Mouse (Mus musculus) T-helper 2 cell (primary cell): Measurements from ENCODE around the gene Zhx3.

Experiments
- in situ Hi-C: fragments of 300-600 bp; cut with MboI, MseI; formaldehyde crosslinking; loops from one replicate; pipeline ENCODE4 v1.15.1; 2025; ENCODE audit warnings: high pct_unique_total_duplicates

Zhx3 gene

DNA sequence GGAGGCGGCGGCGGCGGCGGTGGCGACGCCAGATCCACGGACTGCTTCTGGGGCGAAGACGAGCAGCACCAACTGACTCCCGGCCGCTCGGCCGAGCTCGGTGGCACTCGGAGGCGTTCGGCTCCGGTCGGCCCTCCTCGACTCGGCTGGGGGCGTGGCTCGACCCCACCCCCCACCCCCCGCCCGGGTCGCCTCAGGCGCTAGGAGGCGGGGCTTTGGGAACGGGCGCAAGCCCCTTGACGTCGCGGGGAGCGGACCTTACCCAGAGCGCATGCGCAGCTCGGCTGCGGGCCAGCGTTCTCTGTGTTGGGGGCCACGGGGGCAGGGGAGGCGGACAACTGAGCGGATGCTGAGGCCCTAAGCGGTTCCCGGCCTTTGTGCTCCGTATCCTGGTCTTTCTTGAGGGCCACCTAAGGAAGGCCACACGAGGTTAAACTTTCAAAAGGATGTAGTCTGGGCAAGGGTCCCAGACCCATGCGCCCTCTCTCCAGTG is at the start of gene Zhx3:
TSS of gene Zhx3 (minus strand) at position 109 of the 493 bp plus-strand sequence.
- in situ Hi-C loops = no loop called here

DNA sequence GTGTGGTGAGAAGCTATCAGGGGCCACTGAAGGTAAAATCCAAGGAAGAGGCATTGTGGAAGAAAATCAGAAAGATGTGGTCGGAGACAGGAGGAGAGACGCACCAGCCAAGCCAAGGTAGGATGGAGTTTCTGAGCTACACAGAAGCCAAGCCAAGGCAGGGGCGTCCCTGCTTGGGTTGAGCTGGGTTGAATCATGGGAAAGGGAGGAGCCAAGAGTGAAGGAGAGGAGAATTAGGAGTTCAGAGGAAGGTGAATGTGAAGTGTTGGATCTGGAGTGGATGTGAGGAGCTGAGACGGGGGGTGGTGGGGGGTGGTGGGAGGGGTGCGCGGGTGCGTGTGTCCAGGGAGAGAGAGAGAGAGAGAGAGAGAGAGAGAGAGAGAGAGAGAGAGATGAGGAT is 48.5 kb upstream of the Zhx3 start:
- in situ Hi-C loops = no loop called here

DNA sequence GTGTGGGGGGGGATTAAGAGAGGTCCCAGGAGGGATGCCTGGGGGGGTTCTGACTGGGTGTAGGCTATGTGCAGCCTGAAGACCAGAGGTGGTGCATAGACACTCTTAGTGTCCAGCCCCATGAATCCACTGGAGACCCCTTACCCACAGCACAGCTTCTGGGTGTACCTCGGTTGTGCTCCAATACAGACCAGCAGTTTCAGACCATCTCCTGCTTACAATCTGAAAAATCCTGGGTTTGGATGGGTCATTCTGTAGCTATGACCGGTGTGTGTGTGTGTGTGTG is 46.1 kb upstream of the Zhx3 start:
- in situ Hi-C loops = no loop called here

DNA sequence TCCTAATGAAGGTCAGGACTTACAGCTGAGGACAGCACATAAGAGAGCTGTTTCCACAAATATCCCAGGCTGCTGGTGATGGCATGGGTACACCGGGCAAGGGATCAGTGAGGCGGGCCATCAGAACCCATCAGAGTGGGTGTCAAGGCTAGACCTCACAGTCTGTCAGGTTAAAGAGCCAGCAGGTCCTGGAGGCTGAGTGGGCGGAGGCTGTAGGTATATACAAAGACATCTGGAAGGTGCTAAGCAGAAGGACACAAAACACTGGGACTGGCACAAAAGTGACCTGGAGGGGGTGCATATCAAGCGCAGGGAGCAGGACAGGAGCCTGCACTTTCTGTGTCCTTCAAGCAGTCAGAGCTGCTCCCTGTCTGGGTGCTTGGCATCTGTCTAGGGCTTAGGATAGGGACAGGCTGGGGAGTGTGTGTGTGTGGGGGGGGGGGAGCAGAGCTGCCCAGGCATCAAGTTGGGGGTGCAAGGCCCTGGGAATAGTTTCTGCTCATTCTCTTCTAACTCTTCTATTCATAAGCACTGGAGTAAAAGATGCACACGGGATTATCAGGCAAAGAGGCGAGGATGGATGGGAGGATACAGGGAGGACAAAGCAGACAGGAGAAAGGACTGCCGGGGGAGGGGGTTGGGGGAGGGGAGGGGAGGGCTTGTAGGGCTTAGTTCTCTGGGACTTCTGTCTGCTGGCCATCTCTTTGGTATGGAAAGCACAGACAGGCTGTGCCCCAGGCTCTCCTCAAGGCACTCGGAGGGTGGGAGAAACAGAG is 45.5 kb upstream of the Zhx3 start:
- in situ Hi-C loops = no loop called here

DNA sequence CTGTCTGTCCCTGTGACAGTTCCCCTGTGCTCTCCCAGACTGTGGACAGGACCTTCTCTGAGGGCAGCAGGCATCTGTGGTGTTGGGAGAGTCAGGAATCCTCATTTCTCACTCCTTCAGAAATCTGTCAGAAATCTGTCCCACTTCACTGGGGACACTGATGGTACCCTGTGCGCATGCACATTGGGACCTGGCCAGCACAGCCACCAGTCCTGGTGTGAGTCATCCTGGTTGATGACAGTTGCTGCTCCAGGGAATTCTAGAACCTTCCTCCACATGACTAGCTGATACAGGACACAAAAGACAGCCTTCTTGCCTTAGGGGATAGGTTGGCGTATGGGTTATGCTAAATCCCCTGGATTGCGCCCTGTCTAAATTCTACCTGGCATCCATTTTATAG is 44.5 kb upstream of the Zhx3 start:
- in situ Hi-C loops = no loop called here

DNA sequence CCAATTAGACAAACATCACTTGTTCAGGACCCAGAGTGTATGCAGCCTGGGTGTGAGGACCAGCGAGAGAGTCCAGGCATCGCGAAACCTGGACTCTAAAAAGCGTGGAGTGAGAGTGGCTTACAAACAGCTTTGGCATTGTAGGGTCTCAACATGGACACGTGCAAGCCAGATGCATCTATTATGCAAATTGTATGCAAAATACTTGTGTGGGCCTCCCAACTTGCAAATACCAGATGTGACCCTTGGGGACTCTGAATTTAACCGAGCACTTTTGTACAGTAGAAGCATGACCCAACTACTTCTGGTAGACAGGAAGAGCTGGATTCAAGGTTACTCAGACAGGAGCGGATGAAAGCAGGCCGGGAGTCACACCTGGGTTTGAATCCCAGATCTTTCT is 43.9 kb upstream of the Zhx3 start:
- in situ Hi-C loops = no loop called here

DNA sequence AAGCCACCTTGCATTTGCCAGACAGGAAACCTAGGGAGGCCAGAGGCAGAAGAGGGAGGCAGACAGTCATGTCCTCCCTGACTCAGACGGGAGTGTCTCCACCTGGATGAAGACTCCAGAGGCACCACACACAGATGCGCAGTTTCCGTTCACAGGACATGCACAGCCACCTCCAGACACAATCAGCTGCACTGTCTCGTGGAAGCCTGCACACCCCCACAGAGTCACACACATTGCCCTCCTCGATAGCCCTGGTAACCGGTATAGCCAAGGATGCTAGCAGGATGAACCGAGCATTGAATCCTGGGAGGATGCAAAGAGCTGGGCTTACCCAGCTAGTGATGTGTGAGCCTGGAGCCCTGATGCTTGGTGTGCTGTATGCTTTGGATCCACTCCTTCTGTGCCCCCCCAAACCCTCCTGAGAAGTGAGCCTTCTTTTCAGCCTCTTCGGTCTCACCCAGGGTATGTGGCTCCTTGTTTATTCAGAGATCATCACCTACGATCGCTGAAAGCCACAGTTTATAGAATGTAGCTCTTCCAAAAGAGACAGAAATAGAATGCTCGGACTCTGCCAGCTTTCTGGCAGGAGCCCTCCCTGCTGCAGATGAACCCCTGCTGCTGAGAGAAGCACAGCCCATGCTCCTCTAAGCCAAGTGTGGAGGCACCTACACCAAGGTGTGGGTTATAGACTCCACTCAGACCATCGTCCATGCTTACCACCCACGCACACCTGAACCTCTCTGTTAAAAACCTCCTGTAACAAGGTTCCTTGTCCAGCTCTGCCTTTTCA is 43.2 kb upstream of the Zhx3 start:
- in situ Hi-C loops = no loop called here

DNA sequence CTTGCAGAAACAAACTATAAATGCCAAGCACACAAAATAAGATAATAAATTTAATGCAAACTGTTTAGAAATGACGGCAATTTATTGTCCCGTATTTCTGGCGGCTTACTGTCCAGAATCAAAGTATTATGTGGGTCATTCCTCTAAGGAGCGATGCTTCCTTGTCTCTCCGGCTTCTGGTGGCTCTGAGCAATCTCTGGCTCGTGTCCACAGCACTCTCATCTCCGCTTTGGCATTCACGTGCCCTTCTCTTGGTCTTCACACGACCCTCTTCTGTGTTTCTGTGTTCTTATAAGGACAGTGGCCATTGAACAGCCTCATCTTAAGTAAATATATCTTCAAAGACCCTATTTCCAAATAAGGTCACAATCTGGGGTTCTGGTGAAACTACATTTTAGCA is 41.9 kb upstream of the Zhx3 start:
- in situ Hi-C loops = no loop called here

DNA sequence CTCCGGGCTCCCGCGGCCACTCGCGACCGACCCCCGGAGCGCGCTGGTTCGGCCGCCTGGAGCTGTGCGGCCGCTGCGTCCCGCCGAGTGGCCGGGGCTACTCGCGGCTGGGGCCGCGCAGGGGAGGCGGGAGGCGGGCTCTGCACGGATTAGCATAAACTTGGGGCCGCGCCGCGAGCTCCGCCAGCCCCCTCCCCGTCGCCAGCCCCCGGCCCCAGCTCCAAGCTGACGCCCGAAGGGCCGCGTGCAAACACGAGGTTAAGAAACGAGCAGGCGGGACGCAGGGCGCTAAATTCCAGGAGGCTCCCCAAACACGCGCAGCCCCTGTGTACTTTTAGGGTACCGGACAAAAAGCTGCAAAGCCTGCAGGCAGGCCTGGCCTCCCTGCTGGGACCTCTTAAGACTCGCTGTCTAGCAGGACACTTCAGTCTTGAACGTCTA is 39.5 kb upstream of the Zhx3 start, which contains the start of gene Emilin3:
TSS of gene Emilin3 (minus strand) at position 98 of the 441 bp plus-strand sequence.
- in situ Hi-C loops = no loop called here

DNA sequence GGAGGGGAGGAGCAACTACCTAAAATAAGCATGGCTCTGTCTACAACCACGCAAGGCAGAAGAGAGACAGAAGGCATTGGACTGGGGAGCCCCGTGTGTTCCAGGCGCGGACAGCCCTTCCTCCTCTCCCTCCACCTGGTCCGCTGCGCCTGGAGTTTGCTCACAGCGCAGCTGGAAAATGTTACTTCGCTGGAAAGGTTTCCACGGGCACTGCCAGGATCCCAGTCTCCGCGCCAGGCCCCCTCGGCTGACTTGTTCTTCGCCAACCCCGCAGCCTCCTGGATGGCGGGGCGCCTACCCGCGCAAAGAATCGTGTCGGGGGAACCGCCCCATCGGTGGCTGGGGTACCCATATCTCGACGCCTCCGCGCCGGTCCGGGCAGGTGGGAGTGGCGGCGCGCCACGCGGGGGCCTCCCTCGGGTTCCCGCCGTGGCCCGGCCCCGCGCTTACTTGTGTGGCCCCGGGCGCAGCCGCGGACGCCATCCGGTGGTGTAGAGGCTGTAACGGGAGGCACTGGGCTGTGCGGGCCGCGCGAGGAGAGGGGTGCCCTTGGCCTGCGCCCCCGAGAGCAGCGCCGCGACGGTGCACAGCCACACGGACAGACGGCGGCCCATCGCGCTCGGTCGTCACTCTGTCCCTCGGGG is 38.9 kb upstream of the Zhx3 start:
- in situ Hi-C loops = no loop called here

DNA sequence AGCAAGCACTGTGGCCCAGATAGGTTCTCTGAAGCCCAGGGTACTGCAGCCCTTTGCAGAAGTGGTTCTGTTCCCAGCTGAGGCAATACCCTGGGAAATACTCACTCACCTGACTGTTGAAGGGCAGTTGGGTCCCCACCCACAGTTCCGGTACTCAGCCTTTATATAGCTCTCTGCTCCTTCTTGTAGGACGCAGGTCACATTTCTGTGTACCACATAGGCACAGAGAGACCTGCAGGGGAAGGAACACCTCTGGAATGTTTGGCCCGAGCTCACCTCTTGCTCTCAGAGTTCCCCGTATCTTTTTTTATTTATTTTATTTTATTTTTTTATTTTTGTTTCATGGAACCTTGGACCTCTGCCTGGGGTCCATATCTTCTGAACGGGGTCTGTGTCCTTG is 37.8 kb upstream of the Zhx3 start:
- in situ Hi-C loops = no loop called here

DNA sequence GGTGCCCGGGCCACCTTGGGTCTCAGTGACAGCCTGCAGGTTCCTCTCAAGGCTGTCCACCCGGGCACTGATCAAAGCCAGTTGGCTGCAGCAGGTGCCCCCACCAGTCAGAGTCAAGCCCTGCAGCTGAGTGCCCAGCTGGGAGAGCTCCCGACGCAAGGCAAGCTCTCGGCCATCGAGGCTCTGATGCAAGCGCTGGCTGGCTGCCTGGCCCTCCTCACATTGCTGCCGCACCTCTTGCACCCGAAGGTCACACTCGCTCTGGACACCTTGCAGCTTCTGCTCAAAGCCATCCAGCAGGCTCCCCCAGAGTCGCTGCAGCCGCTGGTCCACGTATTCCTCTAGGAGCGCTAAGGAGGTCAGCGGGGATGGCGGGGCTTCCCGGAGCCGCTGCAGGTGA is 35.8 kb upstream of the Zhx3 start:
- in situ Hi-C loops = no loop called here

DNA sequence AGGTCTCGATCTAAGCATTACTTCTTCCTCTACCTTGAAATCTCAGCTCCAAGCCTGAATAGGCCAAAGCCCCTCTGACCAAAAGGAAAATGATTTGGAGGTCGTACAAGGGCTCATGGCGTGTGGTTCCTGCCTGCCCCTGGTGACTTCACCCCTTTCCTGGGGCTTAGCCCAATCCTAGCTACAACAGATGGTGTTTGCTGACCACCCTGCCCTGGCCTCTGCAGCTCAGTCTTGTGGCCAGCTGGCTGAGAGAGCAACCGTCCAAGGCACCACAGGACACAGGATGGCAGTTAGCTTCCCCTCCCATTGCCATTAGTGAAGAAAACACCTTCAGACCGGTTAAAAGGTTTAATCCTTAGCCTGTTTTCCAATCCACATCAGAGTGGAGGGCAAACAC is 33.3 kb upstream of the Zhx3 start:
- in situ Hi-C loops = no loop called here

DNA sequence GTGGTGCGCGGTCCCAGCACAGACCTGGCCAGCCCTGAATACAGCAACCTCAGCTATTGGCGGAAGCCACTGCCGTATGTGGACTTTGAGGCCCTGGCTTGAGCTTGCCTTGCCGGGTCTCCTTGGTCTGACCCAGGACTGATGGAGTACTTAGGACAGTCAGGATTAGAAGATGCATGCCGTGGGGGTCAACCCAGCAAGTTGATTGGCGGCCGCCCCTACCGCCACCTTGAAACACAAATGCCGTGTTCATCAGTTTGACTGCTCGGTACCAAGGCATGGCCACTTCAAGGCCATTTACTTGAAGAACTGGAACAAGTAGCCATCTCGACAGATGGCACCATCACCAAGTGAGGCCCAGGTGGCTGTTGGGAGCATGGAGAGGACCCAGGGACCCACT is 32.5 kb upstream of the Zhx3 start:
- in situ Hi-C loops = no loop called here

DNA sequence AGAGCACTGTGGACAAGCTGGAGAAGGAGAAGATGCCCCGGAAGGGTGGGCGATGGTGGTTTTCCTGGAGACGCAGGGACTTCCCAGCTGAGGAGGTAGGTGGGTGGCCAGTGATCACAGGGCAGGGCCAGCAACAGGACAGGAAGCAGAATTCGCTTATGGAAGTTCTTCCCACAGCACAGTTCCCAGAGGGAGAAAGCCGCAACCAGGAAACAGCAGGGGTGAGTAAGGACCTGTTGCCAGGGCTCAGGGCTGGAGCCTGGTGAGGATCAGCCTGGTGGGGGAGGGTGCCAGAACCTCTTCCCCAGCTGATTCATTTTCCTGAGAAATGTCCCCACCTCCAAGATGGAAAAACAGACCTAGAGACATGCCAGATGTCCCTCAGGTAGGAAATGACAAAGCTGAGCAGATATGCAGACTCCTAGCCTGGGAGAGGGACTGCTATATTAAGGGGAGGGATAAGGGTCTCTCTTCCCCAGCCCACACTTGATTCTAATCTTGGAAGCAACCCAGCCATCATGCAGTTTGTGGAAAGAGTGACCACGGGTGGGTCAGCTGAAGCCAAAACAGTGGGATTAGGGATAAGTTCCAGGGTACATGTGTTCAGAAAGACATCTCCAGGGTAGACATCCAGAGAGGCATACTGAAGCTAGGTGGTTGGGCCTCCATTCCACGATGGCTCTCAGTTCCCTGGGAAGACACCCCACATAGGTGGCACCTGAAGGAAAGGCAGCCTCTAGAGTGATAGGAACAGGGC is 29.0 kb upstream of the Zhx3 start:
- in situ Hi-C loops = no loop called here

DNA sequence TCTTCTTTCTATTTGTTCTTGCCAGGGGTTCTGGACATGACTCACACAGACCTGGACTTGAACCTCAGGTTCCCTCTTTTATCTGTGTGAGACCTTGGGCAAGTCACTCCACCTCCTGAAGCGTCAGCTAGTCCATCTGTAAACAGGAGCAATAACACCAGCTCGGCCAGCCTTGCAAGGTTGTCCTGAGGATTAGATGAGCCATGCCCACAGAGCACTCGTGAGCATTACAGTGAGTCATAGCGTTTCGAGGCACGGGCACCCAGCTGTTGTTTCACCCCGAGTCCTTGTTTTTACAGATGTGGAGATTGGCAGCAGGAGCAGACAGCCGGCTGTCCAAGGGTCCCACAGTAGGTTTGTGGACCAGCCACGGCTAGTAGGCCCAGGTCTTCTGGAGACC is 18.9 kb upstream of the Zhx3 start:
- in situ Hi-C loops = no loop called here

DNA sequence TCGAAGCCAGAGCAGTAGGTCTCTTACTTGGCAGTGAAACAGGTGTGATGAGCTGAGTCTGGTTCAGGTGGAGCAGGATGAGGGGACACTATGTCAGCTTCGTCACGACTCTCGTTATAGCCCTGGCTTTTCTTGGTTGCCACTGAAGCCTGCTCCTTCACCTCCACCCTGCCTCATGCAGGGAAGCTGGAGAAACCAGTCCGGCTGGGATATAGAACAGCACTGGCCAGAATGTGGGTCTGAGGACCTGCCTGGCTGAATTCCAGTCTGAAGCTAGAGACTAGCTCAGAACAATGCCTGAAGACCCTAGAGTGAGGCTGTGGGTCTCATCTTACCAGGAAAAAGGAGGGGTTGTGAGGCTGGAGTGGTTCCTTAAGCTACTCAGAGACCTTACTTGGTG is 18.2 kb upstream of the Zhx3 start:
- in situ Hi-C loops = no loop called here

DNA sequence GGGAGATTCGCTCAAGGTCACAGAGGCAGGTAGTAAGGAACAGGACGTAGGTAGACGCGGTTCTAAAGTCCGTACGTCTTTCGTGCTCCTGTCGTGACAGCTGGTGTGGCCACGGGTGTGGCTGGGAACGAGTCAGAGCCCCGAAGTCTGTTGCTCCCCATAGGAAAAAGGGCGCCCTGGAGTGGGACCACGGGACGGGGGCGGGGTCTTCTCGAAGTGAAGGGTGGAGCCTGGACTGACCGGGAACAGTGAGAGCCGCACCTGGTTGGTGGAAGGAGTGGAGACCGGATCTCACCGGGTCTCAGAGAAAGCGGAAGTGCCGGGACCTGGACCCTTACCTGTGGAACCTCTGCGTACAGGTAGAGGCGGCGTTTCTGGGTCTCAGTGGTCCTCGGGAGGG is 15.1 kb upstream of the Zhx3 start:
- in situ Hi-C loops = no loop called here

DNA sequence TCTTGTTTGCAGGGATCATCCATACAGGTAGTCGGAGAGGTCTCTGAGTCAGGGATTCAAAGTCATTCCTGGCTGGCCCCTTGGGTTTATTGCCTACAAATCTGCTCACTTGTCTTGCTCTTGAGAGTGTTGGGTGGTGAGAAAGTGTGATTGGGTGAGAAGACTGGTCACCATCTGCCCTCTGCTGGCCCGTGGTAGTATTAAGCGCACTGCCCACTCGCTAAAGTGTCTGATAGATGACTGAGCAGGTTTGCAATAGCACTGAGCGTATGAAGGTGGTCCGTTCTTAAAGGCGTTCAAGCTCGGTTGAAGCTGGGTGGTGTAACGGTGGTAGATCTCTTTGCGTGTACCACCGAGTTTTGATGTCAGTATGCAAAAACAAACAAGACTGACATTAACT is 14.5 kb upstream of the Zhx3 start:
- in situ Hi-C loops = no loop called here

DNA sequence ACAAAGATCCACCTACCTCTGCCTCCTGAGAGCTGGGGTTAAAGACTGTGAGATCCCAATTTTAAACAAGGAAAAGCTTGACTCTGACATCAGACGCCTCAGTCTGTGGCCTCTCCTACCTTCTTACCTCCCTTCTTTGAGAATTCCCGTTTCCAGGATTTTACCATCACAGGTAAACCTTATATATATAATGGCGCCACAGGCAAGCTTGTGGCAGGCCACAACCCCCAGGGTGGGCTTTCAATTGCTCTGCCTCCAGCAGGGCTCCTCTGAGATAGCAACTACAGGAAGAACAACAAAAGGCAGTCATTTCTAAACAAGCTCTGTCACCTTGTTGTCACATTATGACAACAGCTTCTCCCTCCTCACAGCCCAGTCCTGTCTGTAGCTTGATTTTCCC is 13.4 kb upstream of the Zhx3 start:
- in situ Hi-C loops = no loop called here

DNA sequence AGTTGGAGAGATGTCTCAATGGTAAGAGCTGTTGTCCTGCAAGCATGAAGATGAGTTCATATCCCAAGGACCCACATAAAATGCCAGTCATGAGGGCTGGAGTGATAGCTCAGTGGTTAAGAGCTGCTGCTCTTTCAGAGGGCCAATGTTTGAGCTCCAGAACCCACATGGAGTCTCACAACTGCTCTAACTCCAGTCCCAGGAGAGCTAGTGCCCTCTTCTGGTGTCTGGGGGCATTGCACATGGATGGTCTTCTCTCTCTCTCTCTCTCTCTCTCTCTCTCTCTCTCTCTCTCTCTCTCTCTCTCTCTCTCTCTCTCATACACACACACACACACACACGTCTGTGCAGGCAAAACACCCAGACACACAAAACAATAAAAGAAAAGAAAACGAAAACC is 12.0 kb upstream of the Zhx3 start:
- in situ Hi-C loops = loop anchor here (5.0 kb wide), 2 partner anchors 138 to 283 kb away; no protein-coding TSS in a partner anchor

DNA sequence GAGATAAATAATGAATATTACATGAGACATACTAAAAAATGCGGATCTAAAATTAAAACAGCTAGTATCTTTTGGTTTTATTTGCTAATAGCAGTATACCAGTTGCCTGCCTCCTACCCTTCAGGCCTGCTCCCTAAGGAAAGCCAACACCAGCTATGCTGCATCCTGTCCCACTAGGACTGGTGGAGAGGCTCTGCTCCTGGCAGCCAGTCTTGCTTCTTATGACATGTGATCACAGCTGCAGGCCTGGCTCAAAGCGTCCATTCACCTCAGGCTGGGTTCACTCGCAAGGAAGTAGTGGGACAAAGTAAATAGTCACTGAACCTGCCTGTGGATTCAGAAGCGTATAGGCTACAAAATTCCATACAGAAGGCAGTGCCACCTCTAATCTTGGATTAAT is 11.1 kb upstream of the Zhx3 start:
- in situ Hi-C loops = loop anchor here (5.0 kb wide), 2 partner anchors 137 to 282 kb away; no protein-coding TSS in a partner anchor
